Mouse (Mus musculus) mesoderm, embryonic 11.5 days (tissue): ENCODE results near the gene Ptprh.

Experiments used
- DNase-seq: peaks from one replicate; pipeline ENCODE4 v3.0.0-alpha.2; 2012; ENCODE audit warnings: low read depth, low spot score

Gene Ptprh

DNA sequence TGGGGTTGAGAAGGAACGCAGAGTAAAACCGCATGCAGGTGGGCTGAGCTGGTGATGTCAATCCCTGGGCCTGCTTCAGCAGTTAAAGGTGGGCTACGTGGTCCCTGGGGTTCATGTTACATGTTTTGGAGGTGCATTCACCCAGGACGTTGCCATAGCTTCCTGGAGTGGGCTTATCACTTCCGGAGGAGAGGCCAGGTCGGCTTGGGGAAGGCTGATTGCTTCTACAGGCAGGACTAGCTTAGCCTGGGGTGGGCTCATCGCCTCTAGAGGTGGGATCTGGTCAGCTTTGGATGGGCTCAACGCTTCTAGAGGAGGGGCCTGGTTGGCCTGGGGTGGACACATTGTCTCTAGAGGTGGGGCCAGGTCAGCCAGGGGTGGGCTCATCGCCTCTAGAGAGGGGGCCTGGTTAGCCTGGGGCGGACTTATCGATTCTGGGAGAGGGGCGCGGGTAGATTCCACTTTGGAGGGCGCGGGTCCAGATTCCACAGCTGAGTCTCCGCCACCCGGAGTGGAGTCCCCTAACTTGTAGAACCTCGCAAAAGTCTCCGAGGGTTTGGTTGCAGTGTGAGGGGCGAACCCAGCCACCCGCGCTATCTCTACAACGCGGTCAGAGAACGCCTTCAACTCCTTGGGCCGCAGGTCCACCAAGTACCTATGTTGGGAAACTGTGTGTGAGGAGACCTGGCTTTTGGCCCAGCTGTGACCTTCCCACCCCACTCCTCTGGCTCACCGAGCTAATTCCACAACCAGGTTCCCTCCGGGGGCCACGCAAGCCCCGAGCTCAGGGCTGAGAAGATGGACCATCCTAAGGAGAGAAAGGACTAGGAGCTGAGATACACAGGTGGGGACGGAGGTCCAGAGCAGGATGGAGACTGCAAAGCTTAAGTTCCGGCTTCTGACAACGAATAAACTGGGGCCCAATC is 80.4 kb downstream of the Ptprh start:
- DNase-seq, result no peak

DNA sequence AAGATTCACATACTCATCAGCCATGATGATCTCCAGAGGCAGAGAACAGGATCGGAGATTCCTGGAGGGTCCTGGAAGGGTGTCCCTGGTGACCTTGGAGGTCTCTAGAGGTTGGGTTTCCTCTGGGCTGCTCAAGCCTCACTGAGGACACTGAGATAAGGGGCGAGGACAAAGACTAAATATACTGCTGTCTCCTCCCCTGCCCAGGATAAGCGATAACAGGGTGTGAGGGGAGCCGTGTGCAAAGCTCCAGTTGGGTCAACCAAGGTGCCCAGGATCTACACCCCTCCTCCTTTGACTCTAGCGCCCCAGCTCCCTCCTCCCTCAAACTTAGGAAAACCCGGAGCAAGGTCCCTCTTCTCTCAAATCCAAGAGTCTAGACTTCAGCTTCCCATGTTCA is 81.5 kb downstream of the Ptprh start:
- DNase-seq, result no peak

DNA sequence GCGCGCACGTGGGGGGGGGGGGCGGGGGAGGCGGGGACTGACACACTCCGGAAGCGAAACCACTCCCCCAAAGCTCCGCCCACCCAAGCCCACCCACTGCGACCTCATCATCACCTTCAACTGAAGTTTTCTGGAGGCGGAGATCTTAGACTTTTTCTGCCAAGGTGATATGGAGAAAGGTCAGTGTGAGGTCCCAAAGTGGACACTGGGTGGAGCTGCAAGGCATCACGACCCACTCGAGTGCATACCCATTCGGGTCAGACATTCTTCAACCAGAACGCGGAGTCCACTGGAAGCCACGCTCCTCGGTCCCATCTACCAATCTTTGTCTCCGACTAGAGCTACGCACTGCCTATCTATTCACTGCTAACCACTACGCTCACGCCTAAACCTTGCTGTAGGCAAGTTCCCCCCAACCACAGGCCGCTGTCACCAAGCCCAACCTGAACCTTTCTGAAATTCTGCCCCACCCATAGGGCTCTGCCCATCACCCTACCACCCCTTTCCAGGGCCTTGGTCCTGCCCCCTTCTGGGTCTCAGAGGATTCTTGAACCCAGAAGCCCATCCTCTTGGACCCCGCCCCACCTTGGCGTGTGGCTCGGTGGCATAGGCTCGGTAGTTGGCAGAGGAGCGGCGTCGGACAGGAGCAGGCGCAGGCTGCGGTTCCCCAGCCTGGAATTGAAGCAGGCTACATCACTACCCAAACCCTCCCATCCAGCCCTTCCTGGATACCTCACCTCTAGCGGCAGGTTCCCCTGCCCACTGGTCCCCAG is 82.4 kb downstream of the Ptprh start:
- no peak for DNase-seq

DNA sequence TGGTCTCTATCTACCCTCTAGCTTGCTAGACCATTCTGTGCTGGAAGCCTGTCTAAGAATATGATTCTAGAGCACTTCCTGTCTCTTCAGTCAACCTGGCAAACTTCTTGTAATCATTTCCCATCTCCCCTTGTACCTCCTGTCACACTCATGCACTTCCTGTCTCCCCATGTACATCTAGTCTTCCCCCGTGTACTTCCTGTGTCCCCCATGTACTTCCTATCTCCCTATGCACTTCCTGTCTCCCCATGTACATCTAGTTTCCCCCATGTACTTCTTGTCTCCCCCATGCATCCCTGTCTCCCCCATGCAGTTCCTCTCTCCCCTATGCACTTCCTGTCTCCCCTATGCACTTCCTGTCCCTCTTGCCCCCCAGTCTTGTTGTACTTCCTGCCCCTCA is 85.4 kb downstream of the Ptprh start:
- DNase-seq, result no peak

DNA sequence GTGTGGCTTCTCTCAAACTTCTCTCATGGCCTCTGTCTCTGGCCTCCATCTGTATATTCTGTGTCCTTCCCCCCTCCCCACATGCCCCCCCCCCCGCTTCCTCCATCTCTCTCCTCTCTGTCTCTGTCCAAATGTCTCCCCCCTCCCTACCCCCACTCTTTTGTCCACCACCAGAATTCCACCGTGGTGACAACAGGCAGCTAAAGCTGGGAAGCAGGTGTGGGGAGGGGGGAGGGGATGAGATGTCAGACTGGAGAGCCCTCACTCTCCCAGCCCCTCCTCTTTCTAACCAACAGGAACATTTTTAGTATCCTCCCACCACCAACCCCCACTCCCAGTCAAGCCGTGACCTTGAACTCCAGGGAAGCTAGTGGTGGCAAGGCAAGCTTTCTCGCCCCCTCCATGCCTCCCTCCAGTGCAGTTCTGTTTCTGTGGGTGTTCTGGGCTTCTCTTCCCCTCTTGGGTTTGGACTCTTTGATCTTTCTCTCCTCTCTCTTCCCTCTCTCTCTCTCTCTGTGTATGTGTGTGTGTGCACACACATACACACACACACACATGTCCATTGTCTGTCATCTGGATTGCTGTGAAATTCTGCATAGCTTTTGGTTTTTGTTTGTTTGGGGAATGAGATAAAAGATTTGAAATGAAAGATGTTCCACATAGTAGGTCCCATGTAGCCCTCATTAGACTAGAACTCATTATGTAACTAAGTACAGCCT is 87.3 kb downstream of the Ptprh start, which contains the start of gene Tnnt1:
Gene Tnnt1 (minus strand): TSS at position 51 of the 719 bp plus-strand sequence.
- DNase-seq, result peak; percentile 66

DNA sequence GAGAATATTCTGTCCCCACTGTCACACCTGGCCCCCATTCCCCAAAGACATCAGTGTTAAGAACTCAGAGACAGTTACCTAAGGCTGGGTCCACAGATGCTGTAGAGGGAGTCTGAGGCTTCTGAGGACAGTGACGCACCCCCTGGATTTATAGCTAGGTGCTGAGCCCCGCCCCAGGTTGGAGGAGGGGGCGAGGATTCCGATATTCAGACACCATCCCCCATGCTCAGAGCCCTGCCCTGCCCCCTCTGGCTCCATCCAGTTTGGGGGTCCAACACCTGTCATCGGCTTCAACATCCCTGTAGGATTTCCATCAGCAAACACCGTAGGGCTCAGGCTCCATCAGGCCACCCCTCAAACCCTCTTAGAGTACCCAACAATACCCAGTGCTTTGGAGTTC is 88.0 kb downstream of the Ptprh start:
- no peak for DNase-seq

DNA sequence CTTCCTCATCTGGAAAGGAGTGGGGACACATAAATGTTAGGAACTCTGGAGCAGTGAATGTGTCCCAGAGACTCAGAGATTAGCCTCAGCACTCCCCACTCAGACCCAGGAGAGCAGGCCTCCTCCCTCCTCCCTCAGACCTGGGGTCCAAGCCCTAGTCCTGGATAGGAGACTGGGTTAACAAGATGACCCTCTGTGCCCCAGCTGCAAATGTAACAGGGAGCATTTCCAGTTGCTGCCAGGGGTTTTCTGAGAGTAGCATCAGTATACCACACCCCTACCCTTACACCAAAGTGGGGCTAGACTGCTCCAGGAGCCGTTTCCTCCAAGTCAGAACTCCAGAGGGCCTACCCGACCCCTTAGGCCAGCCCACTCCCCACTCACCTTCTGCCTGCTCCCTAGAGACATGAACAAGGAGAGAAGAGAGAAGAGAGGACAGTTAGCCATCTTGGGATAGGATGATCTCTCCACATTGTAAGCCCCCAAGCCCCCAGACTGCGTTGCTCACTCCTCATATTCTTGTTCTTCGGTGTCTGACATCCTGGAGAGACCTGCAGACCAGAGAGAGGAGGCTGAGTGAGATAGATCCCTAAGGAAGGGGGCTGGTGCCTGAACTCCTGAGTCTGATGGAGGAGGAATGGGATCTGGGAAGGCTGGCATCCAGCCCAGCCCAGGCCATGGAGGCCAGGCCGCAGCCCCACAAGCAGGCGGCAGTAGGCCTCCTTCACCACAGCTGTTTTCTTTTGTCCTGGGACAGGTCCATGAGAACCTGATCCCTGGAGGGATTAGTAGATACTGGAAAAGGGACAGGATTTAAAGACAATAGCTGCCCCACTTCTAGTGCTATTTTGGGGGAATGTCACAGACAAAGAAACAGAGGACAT is 89.8 kb downstream of the Ptprh start:
- DNase-seq, result no peak

DNA sequence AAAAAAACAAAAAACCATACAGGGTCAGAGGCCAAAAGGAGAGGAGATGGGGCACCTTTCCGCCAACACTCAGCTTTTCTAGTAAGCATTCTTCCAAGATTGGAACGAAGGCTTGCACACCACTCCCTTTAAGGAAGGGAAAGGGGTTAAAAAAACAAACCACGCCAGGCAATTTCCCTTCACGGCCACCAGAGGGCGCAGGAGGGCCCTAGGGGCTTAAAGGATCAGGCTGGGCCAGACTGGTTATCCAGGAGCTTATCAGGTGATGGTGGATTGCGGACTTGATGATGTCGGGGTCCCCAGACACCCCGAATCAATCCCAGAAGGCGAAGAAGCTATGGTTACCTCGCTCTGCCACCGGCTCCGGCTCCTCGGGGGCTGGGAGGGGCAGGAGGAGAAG is 90.6 kb downstream of the Ptprh start:
- peak; percentile 67 for DNase-seq

DNA sequence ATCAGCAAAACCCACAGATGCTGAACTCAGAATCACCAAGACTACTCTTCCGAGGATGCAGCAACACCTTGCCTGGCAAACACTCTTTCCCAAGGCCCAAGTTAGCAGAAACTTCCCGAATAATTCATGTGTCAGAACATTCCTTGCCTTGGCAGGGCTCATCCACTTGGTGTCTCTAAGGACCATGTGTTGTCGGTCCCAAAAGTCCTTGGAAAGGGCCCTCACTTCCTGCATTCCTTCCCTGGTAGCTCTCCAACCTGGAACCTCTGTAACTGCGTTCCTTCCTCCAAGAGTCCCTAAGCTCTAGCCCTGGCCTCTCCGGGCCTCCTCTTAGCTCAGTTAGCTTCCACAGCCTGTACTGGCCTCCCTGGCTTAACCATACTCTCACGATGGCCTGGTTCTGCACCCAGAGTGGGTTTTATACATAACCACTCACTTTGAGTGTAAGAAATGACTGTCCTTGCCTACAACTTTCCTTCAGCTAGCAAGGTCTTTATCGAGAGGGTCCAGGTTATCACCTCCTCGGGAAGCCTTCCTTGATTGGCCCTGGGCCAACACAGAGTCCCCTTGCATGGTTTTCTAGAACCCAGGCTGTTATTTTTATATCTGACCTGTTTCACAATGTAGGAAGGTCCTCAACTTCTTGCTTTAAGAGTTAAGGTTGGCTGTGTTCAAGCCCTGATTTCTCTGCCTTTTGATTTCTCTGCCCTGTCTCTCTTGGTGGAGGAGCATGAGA is 92.2 kb downstream of the Ptprh start:
- no peak for DNase-seq

DNA sequence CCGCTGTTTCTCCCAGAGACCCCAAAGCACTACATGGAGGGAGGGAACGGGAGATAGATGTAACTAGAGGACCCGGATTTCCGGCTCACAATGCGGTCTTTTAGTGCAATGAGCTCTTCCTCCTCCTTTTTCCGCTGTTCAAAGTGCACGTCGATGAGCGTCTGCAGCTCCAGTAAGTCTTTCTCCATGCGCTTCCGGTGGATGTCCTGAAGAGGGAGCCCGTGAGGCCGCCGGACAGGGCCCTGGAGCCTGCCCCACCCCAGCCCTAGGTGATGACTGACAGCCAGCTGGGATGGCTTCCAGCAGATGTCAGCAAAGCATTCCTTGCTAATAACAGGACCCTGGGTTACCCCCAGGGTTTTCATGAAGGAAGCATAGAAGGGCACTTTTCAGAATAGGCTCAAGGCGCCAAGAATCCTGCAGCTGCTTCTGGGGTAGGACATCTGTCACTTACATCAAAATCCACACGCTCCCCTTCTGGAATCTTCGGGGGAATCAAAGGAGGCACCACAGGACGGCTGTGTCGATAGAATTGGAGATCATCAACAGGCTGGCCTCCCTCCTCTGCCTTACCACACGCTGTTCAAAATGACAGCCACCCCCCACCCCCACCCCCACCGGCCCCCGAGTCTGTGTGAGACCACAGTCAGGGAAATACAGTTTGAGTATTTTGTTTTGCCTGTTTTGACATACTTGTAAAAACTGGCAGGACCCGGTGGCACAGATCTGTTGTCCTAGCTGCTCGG is 93.8 kb downstream of the Ptprh start:
- peak; percentile 87 for DNase-seq

DNA sequence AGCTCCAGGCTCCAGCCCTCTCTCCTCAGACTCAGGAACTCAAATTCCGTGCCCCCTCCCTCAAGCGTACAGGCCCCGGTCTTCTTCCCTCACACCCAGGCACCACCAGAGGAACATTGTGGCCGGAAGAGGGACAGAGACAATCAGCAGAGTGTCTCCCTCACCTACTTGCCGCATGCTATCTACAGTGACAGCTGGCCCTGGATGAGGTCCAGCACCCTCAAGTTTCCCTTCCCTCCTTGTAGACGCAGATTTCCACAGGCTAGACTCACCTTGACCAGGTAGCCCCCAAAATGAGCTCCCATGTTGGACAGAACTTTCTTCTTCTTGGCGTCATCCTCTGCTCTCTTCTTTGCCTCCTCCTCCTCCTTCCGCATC is 95.1 kb downstream of the Ptprh start:
- no peak for DNase-seq

DNA sequence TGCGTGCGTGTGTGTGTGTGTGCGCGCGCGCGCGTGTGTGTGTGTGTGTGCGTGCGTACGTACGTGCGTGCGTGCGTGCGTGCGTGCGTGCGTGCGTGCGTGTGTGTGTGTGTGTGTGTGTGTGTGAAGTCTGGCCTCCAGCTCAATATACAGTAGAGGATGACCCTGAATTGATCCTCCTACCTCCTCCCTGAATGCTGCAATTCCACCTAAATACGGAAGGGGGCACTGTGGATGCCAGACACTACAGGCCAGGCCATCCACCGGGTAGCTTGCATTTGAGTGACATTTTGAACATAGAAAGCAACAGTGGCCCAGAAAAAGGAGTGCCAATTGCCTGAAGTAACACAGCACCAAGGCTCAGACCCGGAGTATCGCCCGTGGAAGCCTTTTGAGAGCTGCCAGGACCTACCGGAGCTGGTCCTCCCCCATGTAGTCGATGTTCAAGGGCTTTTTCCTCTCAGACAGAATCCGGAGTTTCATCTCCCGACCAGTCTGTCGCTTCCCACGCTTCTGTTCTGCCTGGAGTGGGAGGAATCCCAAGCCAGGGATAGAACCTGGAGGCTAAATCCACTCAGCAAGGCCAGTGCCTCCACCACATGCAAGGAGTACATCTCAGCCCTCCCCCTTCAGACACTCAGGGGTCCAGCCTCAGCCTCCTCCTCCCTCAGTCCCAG is 95.6 kb downstream of the Ptprh start:
- DNase-seq, result no peak

DNA sequence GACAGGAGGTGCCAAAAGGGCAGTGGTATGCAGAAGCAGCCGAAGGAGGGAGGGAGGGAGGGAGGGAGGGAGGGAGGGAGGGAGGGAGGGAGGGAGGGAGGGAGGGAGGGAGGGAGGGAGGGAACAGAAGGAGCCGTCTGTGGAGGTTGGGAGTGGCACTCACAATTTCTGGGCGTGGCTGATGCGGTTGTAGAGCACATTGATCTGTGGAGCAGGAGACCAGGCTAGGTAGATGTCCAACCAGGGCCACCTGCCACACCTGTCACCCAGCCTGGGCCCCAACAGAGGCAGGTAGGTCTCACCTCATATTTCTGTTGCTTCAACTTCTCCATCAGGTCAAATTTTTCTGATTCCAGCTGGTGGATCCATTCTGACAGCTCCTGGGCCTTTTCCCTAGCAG is 96.6 kb downstream of the Ptprh start:
- no peak for DNase-seq

DNA sequence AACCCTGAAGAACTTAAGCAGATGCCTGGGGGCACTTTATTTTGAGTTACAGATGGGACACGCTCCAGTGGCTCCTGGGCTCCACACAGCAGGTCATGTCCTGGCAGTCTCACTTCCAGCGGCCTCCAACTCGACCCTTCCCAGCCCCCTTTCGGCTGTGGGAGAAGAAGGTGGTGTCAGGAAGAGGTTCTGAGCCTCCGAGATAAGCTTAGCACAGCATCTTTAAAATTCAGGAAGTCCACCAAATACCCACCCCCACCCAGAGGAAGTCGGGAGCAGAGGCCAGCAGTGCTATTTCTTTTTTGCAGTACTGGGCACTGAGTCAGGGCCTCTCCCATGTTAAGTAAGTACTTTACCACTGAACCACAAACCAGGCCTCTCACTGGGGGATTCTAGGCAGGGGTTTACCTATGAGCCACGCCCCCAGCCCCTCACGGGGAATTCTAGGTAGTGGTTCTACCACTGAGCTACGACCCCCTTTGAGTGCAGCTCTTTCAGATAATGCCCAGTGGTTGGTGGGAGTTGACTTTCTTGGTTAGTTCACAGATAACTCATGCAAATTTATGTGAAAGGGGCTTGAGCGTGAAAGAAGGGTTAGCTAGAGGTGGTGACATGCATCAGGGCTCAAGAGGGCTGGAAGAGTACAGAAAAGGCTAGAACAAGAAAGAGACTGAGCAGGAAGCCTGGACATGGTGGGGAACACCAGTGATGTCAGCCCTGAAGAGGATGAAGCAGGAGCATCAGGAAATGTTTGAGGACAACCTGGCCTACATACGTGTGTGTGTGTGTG is 99.0 kb downstream of the Ptprh start:
- no peak for DNase-seq

DNA sequence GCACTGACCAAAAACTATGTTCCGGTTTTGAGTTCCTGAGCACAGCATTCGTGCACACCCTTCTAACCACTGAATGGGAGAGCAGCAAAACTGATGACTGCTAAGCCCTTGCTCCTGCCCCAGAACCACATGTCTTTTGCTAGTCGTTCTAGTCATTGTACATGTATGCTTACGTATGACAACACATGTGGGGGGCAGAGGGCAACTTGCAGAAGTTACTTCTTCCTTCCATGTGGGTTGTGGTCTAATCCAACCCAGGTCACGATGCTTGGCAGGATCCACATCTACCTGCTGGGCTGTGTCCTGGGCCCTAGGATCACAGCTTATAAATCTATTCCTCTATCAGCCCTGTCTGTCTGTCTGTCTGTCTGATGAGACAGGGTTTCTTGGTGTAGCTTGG is 100.0 kb downstream of the Ptprh start:
- no peak for DNase-seq

DNA sequence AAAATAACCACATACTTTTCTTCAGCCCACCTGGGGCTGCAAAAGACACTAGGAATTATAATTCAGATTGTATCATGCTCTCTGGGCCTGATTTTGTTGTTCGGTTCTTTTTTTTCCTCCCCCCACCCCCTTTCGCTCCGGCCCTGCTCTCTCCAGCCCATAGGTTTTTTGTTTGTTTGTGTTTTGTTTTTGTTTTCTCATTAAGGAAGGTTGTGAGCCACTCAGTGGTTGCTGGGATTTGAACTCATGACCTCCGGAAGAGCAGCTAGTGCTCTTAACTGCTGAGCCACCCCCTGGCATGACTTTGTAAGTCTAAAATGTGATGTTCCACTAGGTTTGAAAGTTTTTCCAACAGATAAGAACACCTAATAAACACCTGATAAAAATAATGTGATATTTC is 100.7 kb downstream of the Ptprh start:
- no peak for DNase-seq

DNA sequence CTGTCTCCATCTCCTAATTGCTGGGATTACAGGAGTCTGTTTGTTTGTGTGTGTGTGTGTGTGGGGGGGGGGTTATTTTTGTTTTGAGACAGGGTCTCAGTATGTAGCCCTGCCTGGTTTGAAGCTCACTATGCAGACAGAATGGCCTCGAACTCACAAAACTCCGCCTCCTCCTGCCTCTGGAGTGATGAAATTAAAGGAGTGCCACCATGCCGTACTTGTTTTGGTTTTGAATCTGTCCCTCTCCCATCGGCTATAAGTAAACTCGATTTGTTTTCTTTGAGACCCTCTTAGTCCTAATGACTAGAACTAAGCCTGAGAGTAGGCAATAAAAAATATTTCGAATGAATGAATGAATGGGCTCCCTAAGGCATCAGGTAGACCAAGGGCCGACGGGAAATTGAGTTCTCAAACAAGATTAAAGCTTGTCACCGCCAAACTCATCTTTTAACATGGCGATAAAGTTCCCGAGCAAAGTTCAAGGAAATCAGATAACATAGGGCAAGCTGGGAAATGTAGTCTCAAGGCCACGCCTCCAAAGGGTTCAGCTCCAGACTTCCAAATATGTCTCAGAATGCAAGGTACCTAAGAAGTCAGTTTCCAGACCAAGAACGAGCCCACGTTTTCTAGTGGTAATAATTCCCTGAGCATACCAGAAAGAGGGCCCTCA is 101.3 kb downstream of the Ptprh start:
- DNase-seq, result no peak
